Mouse (Mus musculus) heart, embryonic 12.5 days (tissue): Measurements from ENCODE around the gene Chrna7. TPM values are rescaled to one million over a fixed set of nuclear protein-coding genes. Genes with fewer than 3 reads are reported as not detected.

Source experiments
- ATAC-seq: fragments of 200-750 bp; cut with Nextera tagmentation; 2 replicates; pipeline ENCODE4 v1.8.0; 2017; ENCODE audit warnings: moderate TSS enrichment, moderate library complexity; ENCODE audit not compliant: insufficient number of reproducible peaks, low FRiP score
- H3K27ac ChIP-seq: fragments of 300-500 bp; sonication (generic); 2 replicates; pipeline ENCODE4 v1.5.1; 2016; ENCODE audit warnings: mild to moderate bottlenecking, moderate library complexity; ENCODE audit not compliant: poor library complexity, severe bottlenecking
- H3K27me3 ChIP-seq: fragments of 300-500 bp; sonication (generic); replicated peaks from 2 replicates; pipeline ENCODE4 v1.6.1; 2016; ENCODE audit warnings: mild to moderate bottlenecking, moderate library complexity
- H3K36me3 ChIP-seq: fragments of 300-500 bp; sonication (generic); 2 replicates; pipeline ENCODE4 v1.6.1; 2016; ENCODE audit warnings: mild to moderate bottlenecking, moderate library complexity
- H3K4me1 ChIP-seq: fragments of 300-500 bp; sonication (generic); replicated peaks from 2 replicates; pipeline ENCODE4 v1.6.1; 2016; ENCODE audit warnings: mild to moderate bottlenecking
- H3K4me2 ChIP-seq: fragments of 300-500 bp; sonication (generic); 2 replicates; pipeline ENCODE4 v1.6.1; 2016; ENCODE audit warnings: mild to moderate bottlenecking, moderate library complexity
- H3K4me3 ChIP-seq: fragments of 300-500 bp; sonication (generic); 2 replicates; pipeline ENCODE4 v1.5.1; 2016; ENCODE audit warnings: mild to moderate bottlenecking
- H3K9ac ChIP-seq: fragments of 300-500 bp; sonication (generic); 2 replicates; pipeline ENCODE4 v1.6.1; 2016; ENCODE audit warnings: mild to moderate bottlenecking, moderate library complexity
- H3K9me3 ChIP-seq: fragments of 300-500 bp; sonication (generic); replicated peaks from 2 replicates; pipeline ENCODE4 v1.6.1; 2016; ENCODE audit warnings: mild to moderate bottlenecking, moderate library complexity
- WGBS: fragments of 180-500 bp; shearing (Covaris S2); methylation state at CpG from one replicate; pipeline ENCODE4 v1.1.7; 2016; 5-methylcytosine and 5-hydroxymethylcytosine counted together
- polyA plus RNA-seq: library from polyadenylated mRNA; unstranded; fragments of >200 nt; fragmentation: Nextera tagmentation; extraction: Ambion mirVana; gene quantifications from 2 replicates; pipeline ENCODE4 v1.2.1, GENCODE M21; 2016

Gene Chrna7
- 1.3 and 1.5 TPM in 2 replicates for polyA plus RNA-seq

DNA sequence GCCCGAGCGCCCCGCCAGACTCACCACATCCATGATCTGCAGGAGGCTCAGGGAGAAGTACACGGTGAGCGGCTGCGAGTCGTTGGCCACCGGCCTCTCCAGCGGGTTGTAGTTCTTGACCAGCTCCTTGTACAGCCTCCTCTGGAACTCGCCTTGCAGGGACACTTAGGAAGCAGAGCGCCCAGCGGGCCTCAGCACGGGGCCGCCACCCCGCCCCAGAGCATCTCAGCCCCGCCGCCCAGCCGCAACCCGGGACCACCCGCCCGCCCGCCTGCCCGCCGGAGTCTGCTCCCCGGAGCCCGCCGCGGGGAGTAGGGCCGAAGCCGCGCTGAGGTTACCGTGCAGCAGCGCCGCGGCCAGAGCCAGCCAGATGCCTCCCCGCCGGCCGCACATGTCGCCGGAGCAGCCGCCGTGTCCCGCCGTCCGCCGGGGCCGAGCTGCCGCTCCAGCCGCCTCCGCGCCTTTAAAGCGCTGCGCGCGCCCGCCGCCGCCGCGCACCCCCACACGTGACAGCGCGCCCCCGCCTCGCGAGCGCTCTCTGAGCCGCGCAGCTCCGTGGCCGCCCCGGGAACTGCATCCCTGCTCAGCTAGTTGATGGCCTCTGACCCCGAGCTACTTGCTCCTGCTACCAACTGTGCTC lies at the start of gene Chrna7:
Chrna7 (minus strand) TSS at position 486 of the 640 bp plus-strand sequence.
- Histone ChIP-seq H3K9me3 (no peaks in the 10 kb centered on the region), H3K36me3 (no peaks in the 10 kb centered on the region), H3K4me2 (peak within 1 kb of the TSS; percentile 95), H3K9ac (peak within 1 kb of the TSS; percentile 65), H3K4me3 (peak within 1 kb of the TSS; percentile 68), H3K27me3 (peaks cover 17% of the 10 kb centered on the region), H3K4me1 (peaks cover 5% of the 10 kb centered on the region; the same call in 1 of the 2 replicates), H3K27ac (no peak within 1 kb of the TSS)
- WGBS: under 1% methylated on average over 67 of the region's 73 CpGs
- ATAC-seq: peak; percentile 92

DNA sequence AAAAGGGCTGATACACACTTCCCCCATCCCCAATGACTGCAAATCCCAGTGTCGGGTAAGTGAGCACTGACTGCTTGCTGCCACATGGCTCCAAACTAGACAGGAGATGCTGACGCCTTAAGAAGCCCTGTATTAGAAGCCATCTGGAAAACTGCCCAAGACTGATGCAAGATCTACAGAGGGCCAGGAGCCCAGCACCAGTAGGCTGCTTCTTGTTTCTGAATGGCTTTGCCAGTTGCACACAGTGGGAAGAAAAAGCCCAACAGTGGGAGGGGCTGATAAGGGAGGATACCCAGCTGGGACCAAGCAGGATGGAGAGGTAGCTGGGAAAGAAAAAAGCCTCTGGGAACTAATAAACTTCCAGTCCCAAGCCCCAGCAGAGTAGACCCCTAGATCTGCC lies 37.0 kb upstream of the Chrna7 start:
- ATAC-seq: no peak
- WGBS: 57% methylated on average over 2 of the region's 2 CpGs

DNA sequence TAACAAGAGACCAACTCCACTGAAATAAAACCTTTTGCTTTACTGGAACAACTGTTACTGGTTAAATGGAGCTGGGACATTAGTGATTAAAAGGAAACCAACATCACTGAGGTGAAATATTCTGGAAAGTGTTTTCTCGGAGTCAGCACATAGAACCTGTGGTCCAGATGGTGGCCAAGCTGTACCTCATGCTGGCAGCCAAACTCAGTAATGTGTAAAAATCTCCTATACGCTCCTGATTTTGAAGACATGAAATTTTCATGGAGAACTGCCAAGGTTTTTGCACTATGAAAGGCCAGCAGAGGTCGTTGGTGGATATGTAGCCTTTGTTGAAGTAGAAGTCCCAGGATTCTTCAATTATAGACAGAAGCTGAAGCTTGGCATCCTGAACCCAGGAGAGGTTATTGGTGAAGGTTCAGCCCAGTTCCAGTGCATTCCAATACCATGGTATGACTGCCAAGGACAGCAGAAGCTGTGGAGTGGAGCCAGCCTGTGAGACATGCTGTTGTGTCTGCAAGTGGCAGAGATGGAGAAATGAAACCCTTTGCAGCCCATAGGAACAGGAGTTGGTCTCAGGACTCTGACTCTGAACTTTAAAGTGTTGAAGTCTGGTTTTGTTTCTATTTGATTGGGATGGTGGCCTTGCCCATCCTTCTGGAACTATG lies 25.6 kb upstream of the Chrna7 start:
- H3K4me3 ChIP-seq: no peak overlapping the region
- H3K4me1 ChIP-seq: no peaks in the 10 kb centered on the region
- H3K9ac ChIP-seq: no peak overlapping the region
- no peaks in the 10 kb centered on the region for H3K27me3 ChIP-seq
- ATAC-seq: no peak
- no peaks in the 10 kb centered on the region for H3K9me3 ChIP-seq
- H3K27ac ChIP-seq: no peak overlapping the region
- no peaks in the 10 kb centered on the region for H3K36me3 ChIP-seq
- WGBS: 71% methylated on average over 3 of the region's 3 CpGs
- H3K4me2 ChIP-seq: no peak overlapping the region

More for the DNA sequence above, 37.0 kb upstream of the Chrna7 start:
- H3K4me3 ChIP-seq: no peak overlapping the region
- no peaks in the 10 kb centered on the region for H3K4me1 ChIP-seq
- H3K4me2 ChIP-seq: no peak overlapping the region
- no peak overlapping the region for H3K27ac ChIP-seq
- H3K27me3 ChIP-seq: no peaks in the 10 kb centered on the region
- no peaks in the 10 kb centered on the region for H3K36me3 ChIP-seq
- H3K9ac ChIP-seq: no peak overlapping the region
- H3K9me3 ChIP-seq: 0 out of 2 replicates have a peak, but pooled peaks cover 6% of the 10 kb centered on the region

DNA sequence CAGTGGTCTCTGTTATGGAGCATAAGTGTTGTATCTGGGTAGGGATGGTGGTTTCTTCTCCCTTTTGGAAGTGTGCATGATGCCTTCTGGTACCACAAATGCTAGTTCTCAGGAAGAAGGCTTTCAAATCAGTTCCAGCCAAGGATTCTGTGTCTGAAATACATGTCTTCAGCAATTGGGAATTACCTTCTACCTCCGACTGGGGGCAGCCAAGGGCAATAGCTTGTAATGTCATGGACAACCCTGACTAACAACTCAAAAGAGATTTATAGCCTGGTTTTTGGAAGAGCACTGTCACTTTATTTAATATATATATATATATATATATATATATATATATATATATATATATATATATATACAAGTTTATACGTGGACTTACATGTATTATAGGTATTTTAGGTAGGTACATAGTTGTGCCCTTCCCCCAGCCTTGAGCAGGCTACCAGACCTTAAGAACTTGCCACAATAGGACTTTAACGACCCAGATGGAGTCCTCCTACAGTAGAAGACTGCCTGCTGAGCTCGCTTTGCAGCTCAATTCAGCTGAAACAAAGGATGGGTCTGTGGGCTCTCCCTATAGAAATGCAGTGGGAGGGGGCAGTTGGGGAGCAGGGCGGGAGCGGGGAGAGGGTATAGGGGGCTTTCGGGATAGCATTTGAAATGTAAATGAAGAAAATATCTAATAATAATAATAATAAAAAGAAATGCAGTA lies 12.9 kb upstream of the Chrna7 start:
- ATAC-seq: no peak
- H3K4me1 ChIP-seq: no peaks in the 10 kb centered on the region
- no peaks in the 10 kb centered on the region for H3K27me3 ChIP-seq
- 43% methylated on average over 7 of the region's 7 CpGs for WGBS
- H3K27ac ChIP-seq: no peak overlapping the region
- no peak overlapping the region for H3K4me2 ChIP-seq
- H3K9ac ChIP-seq: no peak overlapping the region
- no peaks in the 10 kb centered on the region for H3K36me3 ChIP-seq
- H3K4me3 ChIP-seq: no peak overlapping the region
- no peaks in the 10 kb centered on the region for H3K9me3 ChIP-seq

DNA sequence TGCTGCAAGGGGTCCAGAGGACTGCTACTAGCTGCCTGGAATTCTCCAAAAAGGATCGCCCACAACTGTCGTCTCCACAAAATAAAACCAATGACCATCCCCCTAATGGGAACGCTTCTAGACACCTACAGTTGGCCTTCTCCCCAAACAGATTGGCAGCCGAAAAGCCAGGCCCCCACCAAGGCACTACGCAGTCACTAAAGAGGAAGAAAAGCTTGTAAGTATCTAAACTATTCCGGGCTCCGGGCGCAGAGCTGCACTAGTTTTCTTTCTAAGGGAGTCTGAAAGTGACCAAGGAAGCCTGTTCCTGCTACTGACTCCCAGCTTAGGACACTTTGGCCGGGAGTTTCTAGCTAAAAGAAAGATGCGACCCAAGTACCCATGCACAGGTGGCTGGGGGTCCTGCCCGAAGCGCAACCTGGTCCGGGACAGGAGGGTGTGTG lies 707 bp downstream of the Chrna7 start:
- no peak for ATAC-seq
- 3% methylated on average over 13 of the region's 13 CpGs for WGBS

DNA sequence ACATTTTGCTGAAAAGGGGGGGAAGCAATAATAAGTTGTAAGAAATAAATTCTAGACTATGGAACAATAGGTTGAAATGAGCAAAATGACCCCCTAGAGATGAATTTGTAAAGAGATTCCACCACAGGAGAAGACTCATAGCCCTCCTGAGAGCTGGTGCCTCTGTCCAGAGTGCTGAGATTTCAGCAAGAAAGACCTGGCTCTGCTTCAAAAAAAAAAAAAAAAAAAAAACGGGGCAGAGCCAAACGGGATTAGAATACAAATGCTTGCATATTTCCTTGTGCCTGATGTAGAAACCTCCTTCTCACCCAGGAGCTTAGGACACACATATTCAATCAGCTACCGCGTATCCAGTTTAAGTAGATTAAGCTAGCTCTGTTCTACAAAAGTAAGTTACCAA lies 2.9 kb downstream of the Chrna7 start:
- no peak overlapping the region for H3K4me2 ChIP-seq
- no peaks in the 10 kb centered on the region for H3K36me3 ChIP-seq
- H3K9me3 ChIP-seq: no peaks in the 10 kb centered on the region
- 17% methylated on average over 4 of the region's 4 CpGs for WGBS
- no peak overlapping the region for H3K9ac ChIP-seq
- H3K27ac ChIP-seq: no peak overlapping the region
- no peak for ATAC-seq
- H3K27me3 ChIP-seq: peaks cover 17% of the 10 kb centered on the region
- H3K4me3 ChIP-seq: no peak overlapping the region
- H3K4me1 ChIP-seq: peaks cover 5% of the 10 kb centered on the region; the same call in 1 of the 2 replicates

More for the DNA sequence above, 707 bp downstream of the Chrna7 start:
- no peaks in the 10 kb centered on the region for H3K36me3 ChIP-seq
- no peaks in the 10 kb centered on the region for H3K9me3 ChIP-seq
- H3K9ac ChIP-seq: peak overlapping the region; percentile 65
- peaks cover 5% of the 10 kb centered on the region; the same call in 1 of the 2 replicates for H3K4me1 ChIP-seq
- peak overlapping the region; percentile 68 for H3K4me3 ChIP-seq
- H3K27me3 ChIP-seq: peaks cover 17% of the 10 kb centered on the region
- H3K4me2 ChIP-seq: peak overlapping the region; percentile 95
- no peak overlapping the region for H3K27ac ChIP-seq

DNA sequence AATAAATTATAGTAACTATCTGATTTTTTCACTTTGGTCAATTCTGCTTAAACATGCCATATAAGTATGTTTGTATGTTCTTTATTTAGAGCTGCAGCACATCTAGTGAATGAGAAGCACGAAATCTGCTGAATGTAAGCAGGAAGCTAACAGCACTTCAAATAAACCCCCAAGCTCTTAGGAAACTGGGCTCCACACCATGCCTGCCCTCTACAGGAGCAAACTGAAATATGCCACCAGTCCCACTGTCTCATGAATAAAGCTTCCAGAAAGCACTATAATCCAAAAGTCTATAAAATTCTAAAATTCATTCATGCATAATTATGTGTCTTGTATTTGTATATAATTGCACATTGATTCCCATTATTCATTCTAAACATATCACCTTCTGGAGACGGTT lies 5.2 kb downstream of the Chrna7 start:
- H3K27me3 ChIP-seq: peaks cover 17% of the 10 kb centered on the region
- H3K4me3 ChIP-seq: no peak overlapping the region
- peaks cover 6% of the 10 kb centered on the region; the same call in 1 of the 2 replicates for H3K4me1 ChIP-seq
- no peak overlapping the region for H3K9ac ChIP-seq
- 51% methylated on average over 2 of the region's 2 CpGs for WGBS
- no peaks in the 10 kb centered on the region for H3K36me3 ChIP-seq
- H3K27ac ChIP-seq: no peak overlapping the region
- no peak for ATAC-seq
- H3K9me3 ChIP-seq: no peaks in the 10 kb centered on the region
- no peak overlapping the region for H3K4me2 ChIP-seq

DNA sequence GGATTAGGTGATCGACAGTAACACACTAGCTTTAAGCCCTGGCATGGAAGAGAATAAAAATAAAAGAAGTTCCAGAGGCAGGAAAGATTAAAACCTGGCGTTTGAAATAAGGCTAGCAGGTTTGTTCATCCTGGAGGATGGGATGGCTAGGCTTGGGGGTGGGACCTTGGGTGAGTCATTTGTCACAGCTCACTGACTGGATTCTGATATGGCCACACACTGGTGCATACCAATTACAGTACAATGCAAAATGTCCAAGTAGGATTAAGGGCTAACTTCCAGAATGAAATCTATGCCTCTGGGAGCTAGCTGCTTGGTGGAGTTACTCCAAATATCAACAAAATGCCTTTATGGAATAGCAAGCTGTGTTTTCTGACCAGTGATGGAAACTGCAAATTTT lies 16.8 kb downstream of the Chrna7 start:
- Histone ChIP-seq H3K9ac (no peak overlapping the region), H3K36me3 (no peaks in the 10 kb centered on the region), H3K4me1 (no peaks in the 10 kb centered on the region), H3K9me3 (no peaks in the 10 kb centered on the region), H3K27me3 (no peaks in the 10 kb centered on the region), H3K27ac (no peak overlapping the region), H3K4me3 (no peak overlapping the region), H3K4me2 (no peak overlapping the region)
- ATAC-seq: no peak
- 56% methylated on average over 2 of the region's 2 CpGs for WGBS

DNA sequence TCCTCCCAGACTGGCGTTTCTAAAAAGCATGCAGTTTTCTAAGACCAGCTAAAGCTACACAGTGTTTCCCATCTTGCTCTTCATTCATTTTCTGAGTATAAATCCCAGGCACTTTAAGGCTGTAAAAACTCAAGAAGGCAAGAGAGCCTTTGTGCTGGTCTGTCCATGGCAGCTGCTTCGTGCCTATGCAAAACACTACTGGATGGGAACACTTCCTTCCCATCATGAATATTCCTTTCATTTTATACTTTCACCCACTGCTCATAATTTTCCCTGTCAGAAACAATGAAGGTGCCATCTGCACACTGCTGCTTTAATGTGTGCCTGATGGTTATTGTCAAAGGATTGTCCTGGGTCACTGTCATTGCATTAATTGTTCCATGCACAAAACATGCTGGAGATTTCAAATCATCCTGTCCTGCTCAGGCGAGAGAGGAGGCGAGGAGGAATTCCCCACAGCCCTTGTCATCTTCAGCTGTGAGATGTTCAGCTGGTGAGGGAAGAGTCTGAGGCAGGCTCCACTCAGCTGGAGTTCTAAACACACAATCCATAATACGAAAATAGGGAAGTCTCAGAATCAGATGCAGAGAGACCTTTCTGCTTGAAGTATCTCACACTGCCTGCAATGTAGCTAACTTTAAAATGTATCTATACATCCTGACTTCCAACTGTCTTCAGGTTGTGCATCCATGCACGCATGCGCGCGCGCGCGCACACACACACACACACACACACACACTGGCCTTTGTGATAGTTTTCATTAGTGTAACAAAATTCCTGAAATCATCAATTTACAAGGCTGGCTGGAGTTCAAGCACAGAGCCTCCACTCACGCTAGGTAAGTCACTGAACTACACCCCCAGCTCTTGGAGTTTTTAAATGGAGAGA lies 22.5 kb downstream of the Chrna7 start:
- Histone ChIP-seq H3K27me3 (no peaks in the 10 kb centered on the region), H3K9me3 (no peaks in the 10 kb centered on the region), H3K4me1 (no peaks in the 10 kb centered on the region), H3K9ac (no peak overlapping the region), H3K27ac (no peak overlapping the region), H3K36me3 (no peaks in the 10 kb centered on the region), H3K4me3 (no peak overlapping the region), H3K4me2 (no peak overlapping the region)
- ATAC-seq: no peak
- WGBS: 84% methylated on average over 13 of the region's 13 CpGs

DNA sequence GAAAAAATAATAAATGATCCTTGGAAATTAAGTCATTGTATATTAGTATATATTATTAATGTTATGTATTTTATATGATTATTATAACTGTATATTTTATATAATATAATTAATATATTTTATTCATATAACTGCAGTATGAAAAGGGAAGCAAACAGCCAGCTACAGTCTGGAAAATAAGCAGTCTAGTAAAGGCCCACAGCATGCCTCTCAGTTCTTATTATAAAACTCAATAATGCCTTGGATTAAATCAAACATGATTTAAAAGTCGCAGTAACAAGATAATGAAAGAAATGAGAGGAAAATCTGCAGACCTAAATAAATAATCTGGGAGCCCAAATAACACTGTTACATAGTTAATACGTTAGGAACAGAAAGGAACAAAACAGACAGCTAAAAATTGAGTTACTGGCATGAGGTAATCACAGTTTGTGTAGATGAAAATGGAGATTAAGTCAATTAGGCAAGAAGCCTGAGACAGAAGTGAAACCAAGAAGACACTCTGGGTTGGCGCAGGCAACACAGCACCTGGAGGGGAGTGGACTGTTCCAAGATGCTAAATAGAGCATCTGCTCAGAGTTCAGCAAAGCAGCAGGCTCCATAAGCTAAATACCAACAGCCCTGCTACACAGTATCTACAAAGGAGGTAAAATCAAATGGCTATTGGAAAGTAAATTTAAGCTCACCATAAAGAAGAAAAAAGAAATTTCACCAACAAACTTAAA lies 42.1 kb downstream of the Chrna7 start:
- Histone ChIP-seq H3K9me3 (no peaks in the 10 kb centered on the region), H3K27me3 (no peaks in the 10 kb centered on the region), H3K27ac (no peak overlapping the region), H3K4me3 (no peak overlapping the region), H3K9ac (no peak overlapping the region), H3K4me1 (no peaks in the 10 kb centered on the region), H3K36me3 (no peaks in the 10 kb centered on the region), H3K4me2 (no peak overlapping the region)
- 75% methylated on average over 3 of the region's 3 CpGs for WGBS
- no peak for ATAC-seq
